Mouse (Mus musculus) right cerebral cortex, postnatal 36 days (tissue): ENCODE results near the gene Gm10406.
"Not testable (repeated sequence)": the region's sequence is repeated elsewhere in the genome, so short reads cannot be mapped to it uniquely, and the experiment has no call there.

Experiments used
- DNase-seq, 2 experiments: peaks; one replicate each; pipeline ENCODE4 v3.0.0; 2022; ENCODE audit warnings: low spot score in 2 of 2, mixed read lengths in 1 of 2

Gm10406 gene

DNA sequence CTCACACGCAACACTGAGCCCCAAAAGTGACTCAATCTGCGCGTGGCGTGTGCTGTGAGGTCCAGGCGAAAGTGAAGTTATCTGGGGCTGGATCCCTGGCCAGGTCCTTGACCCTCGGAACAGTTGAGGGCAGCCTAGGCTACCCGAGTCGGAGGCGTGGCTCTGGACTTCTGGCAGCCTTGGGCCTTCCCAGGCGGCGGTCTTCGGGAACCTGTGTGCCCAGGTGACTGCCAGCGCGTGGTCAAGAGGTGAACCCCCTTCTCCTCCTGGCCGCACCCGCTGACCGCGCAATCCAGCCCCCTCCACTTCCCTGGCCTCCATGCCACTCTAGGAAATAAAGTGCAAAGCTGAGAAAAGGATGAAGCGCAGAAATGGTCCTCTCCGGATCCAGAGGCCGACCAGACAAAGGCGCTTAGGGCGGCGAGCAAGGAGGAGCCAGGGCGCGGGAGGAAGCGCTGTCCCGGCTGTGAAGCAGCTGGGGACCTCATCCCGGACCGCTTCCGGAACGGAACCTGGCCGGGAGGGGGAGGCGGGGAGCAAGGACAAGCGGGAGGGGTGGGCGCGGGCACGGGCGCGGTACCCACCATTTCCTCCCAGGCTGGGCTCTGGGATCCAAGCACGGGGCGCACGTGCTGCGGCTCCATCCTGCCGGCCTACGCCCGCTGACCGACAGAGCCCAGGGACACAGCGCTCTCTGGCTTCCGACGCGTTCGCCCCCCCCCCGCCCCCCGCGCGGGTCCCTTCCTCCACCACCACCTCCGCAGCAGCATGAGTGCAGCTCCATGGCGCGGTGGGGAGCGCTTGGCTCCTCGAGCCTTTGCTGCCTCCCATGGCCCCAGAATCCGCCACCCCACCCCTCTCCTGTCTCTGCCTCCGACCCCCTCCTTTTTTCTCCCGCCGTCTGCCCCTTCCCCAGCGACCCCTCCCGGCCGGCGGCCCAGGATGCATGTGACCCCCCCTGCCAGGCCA is at the start of gene Gm10406:
Gene Gm10406, minus strand, starts transcription at position 669 of the 969 bp plus-strand sequence.
- peak in 1 of 2 experiments; percentile 1 for DNase-seq

DNA sequence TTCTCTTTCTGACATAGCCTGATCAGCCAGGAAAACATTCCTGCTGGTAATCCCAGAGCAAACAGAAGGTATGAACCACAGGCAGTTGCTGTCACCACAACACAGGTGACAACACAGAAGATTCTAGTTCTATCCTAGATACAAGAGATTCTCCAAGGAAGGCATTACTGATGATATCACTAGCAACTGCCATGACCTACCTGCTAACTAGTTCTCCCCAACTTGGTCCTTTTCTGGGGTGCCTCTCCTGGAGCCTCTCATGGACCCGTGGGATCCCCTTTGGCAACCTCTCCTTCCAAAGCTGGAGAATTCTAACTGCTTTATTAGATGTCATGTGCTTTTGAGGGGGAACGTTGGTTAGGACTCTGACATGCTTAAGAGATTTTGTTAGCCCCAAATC is 17.6 kb upstream of the Gm10406 start, which contains the start of gene Gm3685:
Gene Gm3685, minus strand, starts transcription at position 101 of the 400 bp plus-strand sequence.
- DNase-seq = not testable (repeated sequence)

DNA sequence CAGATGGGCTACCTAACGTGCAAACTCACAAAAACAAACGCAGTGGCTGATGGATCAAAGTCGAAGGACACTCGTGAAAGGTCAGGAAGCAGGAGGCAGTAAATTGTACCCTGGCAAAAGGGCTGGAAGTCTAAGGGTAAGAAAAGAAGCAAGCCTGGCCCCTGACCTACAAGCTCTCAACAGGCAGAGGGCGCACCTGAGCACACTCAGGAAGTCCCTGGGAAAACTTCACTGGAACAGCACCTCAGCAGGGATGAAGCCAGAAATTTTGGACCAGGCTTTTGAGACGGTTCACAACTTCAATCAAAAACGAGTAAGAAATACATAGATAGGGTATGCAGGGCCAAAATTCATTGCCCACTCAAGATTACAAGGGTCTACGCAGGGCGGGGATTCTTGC is 975 bp downstream of the Gm10406 start:
- peak in 1 of 2 experiments; percentile 3 for DNase-seq

- not testable (repeated sequence) for DNase-seq
These were observed 53.5 kb downstream of the Gm10406 start, which contains the start of gene Gm6356 for GRCm38 (mm10) chr14:6973718-6974117. Gene Gm6356, minus strand, starts transcription at chr14:6973818.
